Mouse (Mus musculus): ENCODE measurements around the gene Atp13a1. TPM values are rescaled to one million over a fixed set of nuclear protein-coding genes. Genes with fewer than 3 reads are reported as not detected.

The Atp13a1 gene
- polyA plus RNA-seq, 1 experiment from 2014 or later, result 48.0 TPM

DNA sequence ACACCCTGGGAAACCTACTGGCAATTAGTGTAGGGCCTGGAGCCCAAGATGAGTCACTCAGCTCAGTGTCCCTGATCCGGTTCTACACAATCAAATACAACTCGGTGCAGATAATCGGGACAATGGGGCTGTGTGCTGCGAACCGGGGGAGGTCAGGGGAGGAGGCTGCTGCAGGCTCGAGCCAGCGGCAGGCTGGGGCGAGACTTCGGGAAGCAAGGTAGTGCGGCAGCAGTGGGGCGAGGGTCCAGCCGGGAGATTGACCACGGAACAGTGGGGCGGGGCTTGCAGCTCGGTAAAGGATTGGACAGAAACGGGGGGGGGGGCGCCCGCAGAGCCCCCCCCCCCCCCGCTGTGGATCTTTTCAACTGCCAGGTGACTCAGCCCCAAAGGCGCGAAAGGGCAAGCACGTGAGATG, 31.0 kb downstream of the Atp13a1 start:
- 2% methylated on average over 16 of the region's 22 CpGs for WGBS
- peak overlapping the region; percentile 79 for H3K4me2 ChIP-seq (ENCODE audit: low read depth, low read length)
- peak; percentile 65 for ATAC-seq (ENCODE audit: low read depth)
- H3K9me3 ChIP-seq (ENCODE audit: control insufficient read depth, low read length), result no peaks in the 10 kb centered on the region
- peak overlapping the region; percentile 62 for H3K4me3 ChIP-seq (ENCODE audit: low read depth, low read length)
- peaks cover 15% of the 10 kb centered on the region for H3K36me3 ChIP-seq (ENCODE audit: control insufficient read depth, insufficient read depth, low read length)
- no peak overlapping the region for H3K27ac ChIP-seq (ENCODE audit: low read depth, low read length)
- H3K27me3 ChIP-seq (ENCODE audit: control insufficient read depth, insufficient read depth, low read length), result no peaks in the 10 kb centered on the region
- H3K4me1 ChIP-seq (ENCODE audit: control insufficient read depth, insufficient read depth, low read length), result peaks cover 26% of the 10 kb centered on the region
- H3K9ac ChIP-seq (replicated peaks; ENCODE audit: low read depth, low read length), result peak overlapping the region; percentile 51

DNA sequence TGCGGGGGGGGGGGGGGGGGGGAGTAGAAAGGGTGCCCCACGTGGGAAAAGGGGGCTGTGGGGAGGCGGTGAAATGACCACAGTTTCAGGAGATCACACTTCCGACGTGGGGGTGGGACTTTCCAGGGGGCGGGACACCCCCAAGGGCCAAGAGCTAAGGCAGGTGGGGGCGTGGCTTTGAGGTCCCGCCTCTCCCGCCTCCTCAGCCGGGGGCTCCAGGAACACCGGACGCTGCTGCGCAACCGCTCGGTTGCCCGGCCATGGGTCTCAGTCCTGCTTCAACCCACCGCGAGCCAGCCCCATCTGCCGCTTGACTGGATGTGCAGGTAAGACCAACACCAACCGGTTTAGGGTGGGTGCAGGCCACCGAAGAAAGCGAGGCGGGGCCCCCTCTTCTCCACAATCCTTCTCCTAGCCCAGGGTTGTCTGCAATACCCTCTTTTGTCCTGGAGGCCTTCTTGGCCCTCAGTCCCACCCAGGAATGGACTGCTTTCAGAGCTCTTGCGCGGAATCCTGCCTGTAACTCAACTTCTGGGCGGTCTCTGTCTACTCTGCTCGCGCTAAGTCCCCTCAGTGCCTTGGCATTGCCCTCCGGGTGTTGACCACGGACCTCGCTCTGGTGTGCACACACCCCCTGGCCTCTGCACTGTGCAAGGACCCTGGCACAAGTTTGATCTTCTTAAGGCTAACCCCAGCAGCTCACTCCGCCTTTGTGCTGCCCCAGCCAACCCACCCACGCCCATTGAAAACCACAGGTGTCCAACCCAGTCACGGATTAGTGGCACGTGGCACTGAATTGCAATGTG, 31.6 kb downstream of the Atp13a1 start, which contains the start of gene Lpar2:
TSS of gene Lpar2 (plus strand) at position 44 of the 806 bp plus-strand sequence.
- peak within 1 kb of the TSS; percentile 62 for H3K4me3 ChIP-seq (ENCODE audit: low read depth, low read length)
- peak within 1 kb of the TSS; percentile 51 for H3K9ac ChIP-seq (replicated peaks; ENCODE audit: low read depth, low read length)
- H3K27me3 ChIP-seq (ENCODE audit: control insufficient read depth, insufficient read depth, low read length), result no peaks in the 10 kb centered on the region
- peak; percentile 76 for ATAC-seq (ENCODE audit: low read depth)
- H3K4me1 ChIP-seq (ENCODE audit: control insufficient read depth, insufficient read depth, low read length), result peaks cover 26% of the 10 kb centered on the region
- H3K9me3 ChIP-seq (ENCODE audit: control insufficient read depth, low read length), result no peaks in the 10 kb centered on the region
- WGBS, result 2% methylated on average over 31 of the region's 35 CpGs
- peak within 1 kb of the TSS; percentile 4; the same call in 1 of the 2 replicates for H3K27ac ChIP-seq (ENCODE audit: low read depth, low read length)
- H3K4me2 ChIP-seq (ENCODE audit: low read depth, low read length), result peak within 1 kb of the TSS; percentile 79
- peaks cover 9% of the 10 kb centered on the region; the same call in 1 of the 2 replicates for H3K36me3 ChIP-seq (ENCODE audit: control insufficient read depth, insufficient read depth, low read length)

DNA sequence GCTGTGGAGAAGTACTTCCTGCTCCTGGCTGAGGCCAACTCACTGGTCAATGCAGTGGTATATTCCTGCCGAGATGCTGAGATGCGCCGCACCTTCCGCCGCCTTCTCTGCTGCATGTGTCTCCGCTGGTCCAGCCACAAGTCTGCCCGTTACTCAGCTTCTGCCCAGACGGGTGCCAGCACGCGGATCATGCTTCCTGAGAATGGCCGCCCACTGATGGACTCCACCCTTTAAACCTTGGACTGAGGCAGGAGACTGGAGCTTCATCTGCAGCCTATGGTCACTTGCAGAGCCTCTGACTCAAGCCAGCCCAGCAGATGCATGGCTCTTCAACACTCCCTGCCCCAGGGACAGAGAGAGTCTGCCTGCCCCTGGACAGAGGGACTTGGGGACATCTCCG, 35.4 kb downstream of the Atp13a1 start:
- H3K4me3 ChIP-seq (ENCODE audit: low read depth, low read length), result no peak overlapping the region
- 0 out of 2 replicates have a peak, but pooled peaks cover 2% of the 10 kb centered on the region for H3K36me3 ChIP-seq (ENCODE audit: control insufficient read depth, insufficient read depth, low read length)
- no peaks in the 10 kb centered on the region for H3K27me3 ChIP-seq (ENCODE audit: control insufficient read depth, insufficient read depth, low read length)
- no peak overlapping the region for H3K27ac ChIP-seq (ENCODE audit: low read depth, low read length)
- WGBS, result 93% methylated on average over 12 of the region's 12 CpGs
- peaks cover 26% of the 10 kb centered on the region for H3K4me1 ChIP-seq (ENCODE audit: control insufficient read depth, insufficient read depth, low read length)
- H3K4me2 ChIP-seq (ENCODE audit: low read depth, low read length), result no peak overlapping the region
- no peaks in the 10 kb centered on the region for H3K9me3 ChIP-seq (ENCODE audit: control insufficient read depth, low read length)
- ATAC-seq (ENCODE audit: low read depth), result no peak
- H3K9ac ChIP-seq (replicated peaks; ENCODE audit: low read depth, low read length), result no peak overlapping the region

DNA sequence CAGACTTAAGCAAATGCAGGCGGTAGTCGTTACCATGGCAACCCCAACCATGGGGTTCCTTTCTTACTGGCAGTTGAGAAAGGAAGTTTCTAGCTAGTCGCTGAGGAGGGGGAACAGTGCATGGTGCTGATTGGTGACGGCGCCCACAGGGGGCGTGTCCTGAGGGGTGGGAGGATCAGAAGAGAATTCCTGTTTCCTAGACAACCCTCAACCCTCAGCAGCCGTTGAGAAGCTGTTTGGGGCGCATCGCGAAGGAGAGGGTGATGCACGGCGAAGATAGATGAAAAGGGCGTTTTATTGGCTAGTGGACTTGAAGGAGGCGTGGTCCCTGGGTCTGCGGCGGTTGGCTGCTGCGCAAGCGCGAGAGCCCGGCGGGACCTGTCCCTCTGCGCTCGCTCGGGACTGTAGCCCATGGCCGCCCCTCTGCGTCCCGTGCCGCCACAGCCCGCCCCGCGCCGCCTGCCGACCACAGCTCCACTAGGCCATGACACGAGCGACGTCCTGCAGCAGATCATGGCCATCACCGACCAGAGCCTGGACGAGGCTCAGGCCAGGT, 41.4 kb downstream of the Atp13a1 start, which contains the start of gene Pbx4:
TSS of gene Pbx4 (plus strand) at position 194 of the 556 bp plus-strand sequence.
- no peaks in the 10 kb centered on the region for H3K27me3 ChIP-seq (ENCODE audit: control insufficient read depth, insufficient read depth, low read length)
- peak within 1 kb of the TSS; percentile 75 for H3K9ac ChIP-seq (replicated peaks; ENCODE audit: low read depth, low read length)
- H3K4me1 ChIP-seq (ENCODE audit: control insufficient read depth, insufficient read depth, low read length), result no peaks in the 10 kb centered on the region
- H3K9me3 ChIP-seq (ENCODE audit: control insufficient read depth, low read length), result no peaks in the 10 kb centered on the region
- H3K4me3 ChIP-seq (ENCODE audit: low read depth, low read length), result peak within 1 kb of the TSS; percentile 70
- peak within 1 kb of the TSS; percentile 85 for H3K27ac ChIP-seq (ENCODE audit: low read depth, low read length)
- peak; percentile 98 for ATAC-seq (ENCODE audit: low read depth)
- under 1% methylated on average over 37 of the region's 38 CpGs for WGBS
- H3K36me3 ChIP-seq (ENCODE audit: control insufficient read depth, insufficient read depth, low read length), result no peaks in the 10 kb centered on the region
- peak within 1 kb of the TSS; percentile 75 for H3K4me2 ChIP-seq (ENCODE audit: low read depth, low read length)

- WGBS, result 83% methylated on average over 8 of the region's 8 CpGs
- no peaks in the 10 kb centered on the region for H3K36me3 ChIP-seq (ENCODE audit: control insufficient read depth, insufficient read depth, low read length)
- H3K9ac ChIP-seq (replicated peaks; ENCODE audit: low read depth, low read length), result no peak overlapping the region
- no peaks in the 10 kb centered on the region for H3K9me3 ChIP-seq (ENCODE audit: control insufficient read depth, low read length)
- no peak overlapping the region for H3K4me2 ChIP-seq (ENCODE audit: low read depth, low read length)
- no peak overlapping the region for H3K4me3 ChIP-seq (ENCODE audit: low read depth, low read length)
- no peak for ATAC-seq (ENCODE audit: low read depth)
- no peaks in the 10 kb centered on the region for H3K27me3 ChIP-seq (ENCODE audit: control insufficient read depth, insufficient read depth, low read length)
- H3K27ac ChIP-seq (ENCODE audit: low read depth, low read length), result no peak overlapping the region
- no peaks in the 10 kb centered on the region for H3K4me1 ChIP-seq (ENCODE audit: control insufficient read depth, insufficient read depth, low read length)
Observed at GRCm38 (mm10) chr8:69837057-69837682, 46.2 kb downstream of the Atp13a1 start.

DNA sequence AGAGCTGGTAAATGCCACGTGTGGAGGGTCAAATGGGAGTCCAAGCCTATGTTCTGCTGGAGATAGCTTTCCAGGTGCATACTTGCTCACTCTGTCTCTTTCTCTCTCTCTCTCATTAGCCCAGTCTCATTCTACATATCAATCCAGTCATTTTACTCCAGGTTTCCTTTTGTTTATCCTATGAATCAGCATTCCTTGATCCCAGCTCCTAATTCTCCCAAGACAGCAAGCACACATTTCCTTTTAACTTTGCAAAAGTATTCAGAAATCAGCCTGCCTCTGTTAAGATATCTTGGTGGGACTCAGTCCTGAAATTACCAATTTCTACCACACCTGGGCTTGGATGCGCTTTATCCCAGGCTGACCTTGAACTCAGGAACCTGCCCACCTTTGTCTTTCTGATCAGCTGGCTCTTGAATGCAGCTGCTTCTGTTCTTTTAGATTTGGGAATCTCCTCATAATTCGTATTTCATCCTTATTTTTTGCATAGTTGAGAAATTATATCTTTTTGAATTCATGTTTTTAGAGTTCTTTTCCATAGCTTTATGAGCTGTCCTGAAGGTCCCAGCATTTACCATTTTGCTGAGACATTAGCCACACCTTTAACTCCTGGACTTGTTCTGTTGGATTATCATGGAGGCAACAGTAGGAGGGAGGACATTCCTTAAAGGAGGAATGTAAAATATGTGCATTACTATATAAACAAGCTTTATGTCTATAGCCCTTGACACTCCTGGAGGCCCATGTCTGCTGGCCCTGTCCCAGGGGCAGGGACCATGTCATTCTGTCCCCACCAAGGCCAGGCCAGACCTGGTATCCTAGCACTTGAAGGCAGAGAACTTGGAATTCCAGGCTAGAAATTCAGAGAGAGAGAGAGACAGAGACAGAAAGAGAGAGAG, 56.5 kb downstream of the Atp13a1 start:
- H3K4me3 ChIP-seq (ENCODE audit: low read depth, low read length), result no peak overlapping the region
- H3K27ac ChIP-seq (ENCODE audit: low read depth, low read length), result no peak overlapping the region
- H3K4me2 ChIP-seq (ENCODE audit: low read depth, low read length), result no peak overlapping the region
- no peaks in the 10 kb centered on the region for H3K4me1 ChIP-seq (ENCODE audit: control insufficient read depth, insufficient read depth, low read length)
- no peaks in the 10 kb centered on the region for H3K9me3 ChIP-seq (ENCODE audit: control insufficient read depth, low read length)
- H3K27me3 ChIP-seq (ENCODE audit: control insufficient read depth, insufficient read depth, low read length), result no peaks in the 10 kb centered on the region
- H3K9ac ChIP-seq (replicated peaks; ENCODE audit: low read depth, low read length), result no peak overlapping the region
- no peak for ATAC-seq (ENCODE audit: low read depth)
- 85% methylated on average over 3 of the region's 3 CpGs for WGBS
- no peaks in the 10 kb centered on the region for H3K36me3 ChIP-seq (ENCODE audit: control insufficient read depth, insufficient read depth, low read length)

- no peaks in the 10 kb centered on the region for H3K36me3 ChIP-seq (ENCODE audit: control insufficient read depth, insufficient read depth, low read length)
- H3K27me3 ChIP-seq (ENCODE audit: control insufficient read depth, insufficient read depth, low read length), result no peaks in the 10 kb centered on the region
- H3K9ac ChIP-seq (replicated peaks; ENCODE audit: low read depth, low read length), result no peak overlapping the region
- no peaks in the 10 kb centered on the region for H3K4me1 ChIP-seq (ENCODE audit: control insufficient read depth, insufficient read depth, low read length)
- H3K9me3 ChIP-seq (ENCODE audit: control insufficient read depth, low read length), result no peaks in the 10 kb centered on the region
- 95% methylated on average over 8 of the region's 8 CpGs for WGBS
- no peak overlapping the region for H3K27ac ChIP-seq (ENCODE audit: low read depth, low read length)
- no peak overlapping the region for H3K4me2 ChIP-seq (ENCODE audit: low read depth, low read length)
- no peak for ATAC-seq (ENCODE audit: low read depth)
- no peak overlapping the region for H3K4me3 ChIP-seq (ENCODE audit: low read depth, low read length)
Observed at GRCm38 (mm10) chr8:69848951-69849350, 58.0 kb downstream of the Atp13a1 start.

DNA sequence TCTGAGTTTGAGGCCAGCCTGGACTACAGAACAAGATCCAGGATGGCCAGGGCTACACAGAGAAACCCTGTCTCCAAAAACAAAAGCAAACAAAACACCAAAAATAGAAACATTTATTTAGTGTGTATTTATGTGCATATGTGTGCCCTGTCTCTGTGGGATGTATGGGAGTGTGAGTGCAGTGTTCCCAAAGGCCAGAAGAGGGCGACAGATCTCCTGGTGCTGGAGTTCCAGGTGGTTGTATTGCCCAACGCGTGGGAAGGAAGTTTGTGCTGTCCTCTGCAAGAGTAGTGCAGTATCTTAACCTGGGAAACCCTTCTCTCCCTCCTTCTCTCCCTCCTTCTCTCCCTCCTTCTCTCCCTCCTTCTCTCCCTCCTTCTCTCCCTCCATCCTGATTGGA, 58.9 kb downstream of the Atp13a1 start:
- Histone ChIP-seq H3K36me3 (ENCODE audit: control insufficient read depth, insufficient read depth, low read length) (no peaks in the 10 kb centered on the region), H3K4me3 (ENCODE audit: low read depth, low read length) (no peak overlapping the region), H3K4me1 (ENCODE audit: control insufficient read depth, insufficient read depth, low read length) (no peaks in the 10 kb centered on the region), H3K9me3 (ENCODE audit: control insufficient read depth, low read length) (no peaks in the 10 kb centered on the region), H3K9ac (replicated peaks; ENCODE audit: low read depth, low read length) (no peak overlapping the region), H3K27ac (ENCODE audit: low read depth, low read length) (no peak overlapping the region), H3K27me3 (ENCODE audit: control insufficient read depth, insufficient read depth, low read length) (no peaks in the 10 kb centered on the region), H3K4me2 (ENCODE audit: low read depth, low read length) (no peak overlapping the region)
- ATAC-seq (ENCODE audit: low read depth), result no peak; the same call in 1 of the 2 replicates
- 53% methylated on average over 3 of the region's 3 CpGs for WGBS
